Mouse (Mus musculus): ENCODE results near the gene Pqlc3. TPM values are rescaled to one million over a fixed set of nuclear protein-coding genes. Genes with fewer than 3 reads are reported as not detected.

Pqlc3 gene
- polyA plus RNA-seq, 1 experiment from 2014 or later, result 9.9 TPM

GRCm38 (mm10) chr12:16996281-16996680 is 3.9 kb downstream of the Pqlc3 start:
- no peak for ATAC-seq (replicated peaks; ENCODE audit: low FRiP score, low TSS enrichment, low read depth)
- 0 out of 2 replicates have a peak, but pooled peaks cover 7% of the 10 kb centered on the region for H3K36me3 ChIP-seq (ENCODE audit: control insufficient read depth, insufficient read depth, low read length)
- H3K4me2 ChIP-seq (ENCODE audit: low read length), result no peak overlapping the region
- no peak overlapping the region for H3K27ac ChIP-seq (ENCODE audit: low read depth)
- 0 out of 2 replicates have a peak, but pooled peaks cover 6% of the 10 kb centered on the region for H3K27me3 ChIP-seq (replicated peaks; ENCODE audit: control insufficient read depth, insufficient read depth, low read length)
- no peak overlapping the region for H3K4me3 ChIP-seq (ENCODE audit: low read depth, low read length)
- DNase-seq (ENCODE audit: low spot score), result no peak
- no peaks in the 10 kb centered on the region for H3K9me3 ChIP-seq (ENCODE audit: control insufficient read depth, low read length)
- WGBS, result 89% methylated on average over 5 of the region's 5 CpGs
- H3K9ac ChIP-seq (ENCODE audit: low read length), result no peak overlapping the region
- peaks cover 9% of the 10 kb centered on the region for H3K4me1 ChIP-seq (replicated peaks; ENCODE audit: control insufficient read depth, insufficient read depth, low read length)

- Histone ChIP-seq H3K9me3 (ENCODE audit: control insufficient read depth, low read length) (no peaks in the 10 kb centered on the region), H3K9ac (ENCODE audit: low read length) (no peak overlapping the region), H3K4me1 (replicated peaks; ENCODE audit: control insufficient read depth, insufficient read depth, low read length) (peaks cover 7% of the 10 kb centered on the region), H3K4me2 (ENCODE audit: low read length) (no peak overlapping the region), H3K4me3 (ENCODE audit: low read depth, low read length) (no peak overlapping the region), H3K36me3 (ENCODE audit: control insufficient read depth, insufficient read depth, low read length) (0 out of 2 replicates have a peak, but pooled peaks cover 15% of the 10 kb centered on the region), H3K27me3 (replicated peaks; ENCODE audit: control insufficient read depth, insufficient read depth, low read length) (no peaks in the 10 kb centered on the region), H3K27ac (ENCODE audit: low read depth) (no peak overlapping the region)
- ATAC-seq (replicated peaks; ENCODE audit: low FRiP score, low TSS enrichment, low read depth), result no peak
- DNase-seq (ENCODE audit: low spot score), result no peak
- WGBS, result 83% methylated on average over 2 of the region's 2 CpGs
These were observed 5.9 kb downstream of the Pqlc3 start for GRCm38 (mm10) chr12:16994291-16994690.

- H3K4me1 ChIP-seq (replicated peaks; ENCODE audit: control insufficient read depth, insufficient read depth, low read length), result no peaks in the 10 kb centered on the region
- H3K27me3 ChIP-seq (replicated peaks; ENCODE audit: control insufficient read depth, insufficient read depth, low read length), result no peaks in the 10 kb centered on the region
- ATAC-seq (replicated peaks; ENCODE audit: low FRiP score, low TSS enrichment, low read depth) (no peak), DNase-seq (ENCODE audit: low spot score) (peak; percentile 28)
- no peak overlapping the region for H3K4me3 ChIP-seq (ENCODE audit: low read depth, low read length)
- H3K4me2 ChIP-seq (ENCODE audit: low read length), result no peak overlapping the region
- no peaks in the 10 kb centered on the region for H3K9me3 ChIP-seq (ENCODE audit: control insufficient read depth, low read length)
- no peak overlapping the region for H3K27ac ChIP-seq (ENCODE audit: low read depth)
- no peak overlapping the region for H3K9ac ChIP-seq (ENCODE audit: low read length)
- 95% methylated on average over 2 of the region's 2 CpGs for WGBS
- H3K36me3 ChIP-seq (ENCODE audit: control insufficient read depth, insufficient read depth, low read length), result 0 out of 2 replicates have a peak, but pooled peaks cover 19% of the 10 kb centered on the region
These were observed 7.9 kb downstream of the Pqlc3 start for GRCm38 (mm10) chr12:16992355-16992754.

GRCm38 (mm10) chr12:16991376-16991775 is 8.8 kb downstream of the Pqlc3 start:
- Histone ChIP-seq H3K27ac (ENCODE audit: low read depth) (no peak overlapping the region), H3K27me3 (replicated peaks; ENCODE audit: control insufficient read depth, insufficient read depth, low read length) (no peaks in the 10 kb centered on the region), H3K9me3 (ENCODE audit: control insufficient read depth, low read length) (no peaks in the 10 kb centered on the region), H3K4me3 (ENCODE audit: low read depth, low read length) (no peak overlapping the region), H3K9ac (ENCODE audit: low read length) (no peak overlapping the region), H3K36me3 (ENCODE audit: control insufficient read depth, insufficient read depth, low read length) (0 out of 2 replicates have a peak, but pooled peaks cover 28% of the 10 kb centered on the region), H3K4me2 (ENCODE audit: low read length) (no peak overlapping the region), H3K4me1 (replicated peaks; ENCODE audit: control insufficient read depth, insufficient read depth, low read length) (no peaks in the 10 kb centered on the region)
- DNase-seq (ENCODE audit: low spot score), result no peak
- 95% methylated on average over 2 of the region's 2 CpGs for WGBS
- no peak for ATAC-seq (replicated peaks; ENCODE audit: low FRiP score, low TSS enrichment, low read depth)

- 97% methylated on average over 1 of the region's 1 CpGs for WGBS
These were observed 14.4 kb downstream of the Pqlc3 start for GRCm38 (mm10) chr12:16985778-16986177.

GRCm38 (mm10) chr12:16977120-16977519 is 23.1 kb downstream of the Pqlc3 start:
- Histone ChIP-seq H3K27me3 (replicated peaks; ENCODE audit: control insufficient read depth, insufficient read depth, low read length) (no peaks in the 10 kb centered on the region), H3K36me3 (ENCODE audit: control insufficient read depth, insufficient read depth, low read length) (peaks cover 84% of the 10 kb centered on the region), H3K9me3 (ENCODE audit: control insufficient read depth, low read length) (no peaks in the 10 kb centered on the region), H3K4me1 (replicated peaks; ENCODE audit: control insufficient read depth, insufficient read depth, low read length) (no peaks in the 10 kb centered on the region), H3K27ac (ENCODE audit: low read depth) (no peak overlapping the region), H3K9ac (ENCODE audit: low read length) (no peak overlapping the region), H3K4me3 (ENCODE audit: low read depth, low read length) (no peak overlapping the region), H3K4me2 (ENCODE audit: low read length) (no peak overlapping the region)
- ATAC-seq (replicated peaks; ENCODE audit: low FRiP score, low TSS enrichment, low read depth) (no peak), DNase-seq (ENCODE audit: low spot score) (no peak)

More at GRCm38 (mm10) chr12:16985778-16986177, 14.4 kb downstream of the Pqlc3 start:
- Histone ChIP-seq H3K27ac (ENCODE audit: low read depth) (no peak overlapping the region), H3K27me3 (replicated peaks; ENCODE audit: control insufficient read depth, insufficient read depth, low read length) (no peaks in the 10 kb centered on the region), H3K9ac (ENCODE audit: low read length) (no peak overlapping the region), H3K4me1 (replicated peaks; ENCODE audit: control insufficient read depth, insufficient read depth, low read length) (no peaks in the 10 kb centered on the region), H3K4me2 (ENCODE audit: low read length) (no peak overlapping the region), H3K4me3 (ENCODE audit: low read depth, low read length) (no peak overlapping the region), H3K36me3 (ENCODE audit: control insufficient read depth, insufficient read depth, low read length) (peaks cover 51% of the 10 kb centered on the region), H3K9me3 (ENCODE audit: control insufficient read depth, low read length) (no peaks in the 10 kb centered on the region)
- ATAC-seq (replicated peaks; ENCODE audit: low FRiP score, low TSS enrichment, low read depth), result no peak
- no peak for DNase-seq (ENCODE audit: low spot score)

- Histone ChIP-seq H3K9ac (ENCODE audit: low read length) (no peak overlapping the region), H3K27ac (ENCODE audit: low read depth) (no peak overlapping the region), H3K4me3 (ENCODE audit: low read depth, low read length) (no peak overlapping the region), H3K27me3 (replicated peaks; ENCODE audit: control insufficient read depth, insufficient read depth, low read length) (no peaks in the 10 kb centered on the region), H3K4me1 (replicated peaks; ENCODE audit: control insufficient read depth, insufficient read depth, low read length) (no peaks in the 10 kb centered on the region), H3K4me2 (ENCODE audit: low read length) (no peak overlapping the region), H3K36me3 (ENCODE audit: control insufficient read depth, insufficient read depth, low read length) (peaks cover 67% of the 10 kb centered on the region), H3K9me3 (ENCODE audit: control insufficient read depth, low read length) (no peaks in the 10 kb centered on the region)
- WGBS, result 92% methylated on average over 2 of the region's 2 CpGs
- DNase-seq (ENCODE audit: low spot score) (no peak), ATAC-seq (replicated peaks; ENCODE audit: low FRiP score, low TSS enrichment, low read depth) (no peak)
These were observed 33.4 kb downstream of the Pqlc3 start for GRCm38 (mm10) chr12:16966811-16967210.

GRCm38 (mm10) chr12:16963354-16963753 is 36.9 kb downstream of the Pqlc3 start:
- no peaks in the 10 kb centered on the region for H3K27me3 ChIP-seq (replicated peaks; ENCODE audit: control insufficient read depth, insufficient read depth, low read length)
- H3K9ac ChIP-seq (ENCODE audit: low read length), result no peak overlapping the region
- no peak overlapping the region for H3K4me2 ChIP-seq (ENCODE audit: low read length)
- WGBS, result 83% methylated on average over 2 of the region's 2 CpGs
- H3K4me3 ChIP-seq (ENCODE audit: low read depth, low read length), result no peak overlapping the region
- no peaks in the 10 kb centered on the region for H3K4me1 ChIP-seq (replicated peaks; ENCODE audit: control insufficient read depth, insufficient read depth, low read length)
- no peaks in the 10 kb centered on the region for H3K9me3 ChIP-seq (ENCODE audit: control insufficient read depth, low read length)
- ATAC-seq (replicated peaks; ENCODE audit: low FRiP score, low TSS enrichment, low read depth), result no peak
- H3K27ac ChIP-seq (ENCODE audit: low read depth), result no peak overlapping the region
- DNase-seq (ENCODE audit: low spot score), result no peak
- peaks cover 67% of the 10 kb centered on the region for H3K36me3 ChIP-seq (ENCODE audit: control insufficient read depth, insufficient read depth, low read length)

- Histone ChIP-seq H3K4me1 (replicated peaks; ENCODE audit: control insufficient read depth, insufficient read depth, low read length) (no peaks in the 10 kb centered on the region), H3K27ac (ENCODE audit: low read depth) (no peak overlapping the region), H3K9ac (ENCODE audit: low read length) (no peak overlapping the region), H3K4me3 (ENCODE audit: low read depth, low read length) (no peak overlapping the region), H3K27me3 (replicated peaks; ENCODE audit: control insufficient read depth, insufficient read depth, low read length) (no peaks in the 10 kb centered on the region), H3K9me3 (ENCODE audit: control insufficient read depth, low read length) (no peaks in the 10 kb centered on the region), H3K4me2 (ENCODE audit: low read length) (no peak overlapping the region), H3K36me3 (ENCODE audit: control insufficient read depth, insufficient read depth, low read length) (peaks cover 73% of the 10 kb centered on the region)
- no peak for DNase-seq (ENCODE audit: low spot score)
- ATAC-seq (replicated peaks; ENCODE audit: low FRiP score, low TSS enrichment, low read depth), result no peak
- 59% methylated on average over 1 of the region's 1 CpGs for WGBS
These were observed 41.4 kb downstream of the Pqlc3 start for GRCm38 (mm10) chr12:16958851-16959250.

Data from intestine, embryonic 14.5 days (tissue).